Mouse (Mus musculus): ENCODE results near the gene Ggt5. TPM values are rescaled to one million over a fixed set of nuclear protein-coding genes. Genes with fewer than 3 reads are reported as not detected.

The Ggt5 gene
- polyA plus RNA-seq, 1 experiment from 2014 or later, result 6.1 TPM

GRCm38 (mm10) chr10:75651381-75652068 is 62.4 kb downstream of the Ggt5 start:
- Histone ChIP-seq H3K4me1 (replicated peaks) (peaks cover 14% of the 10 kb centered on the region), H3K4me2 (no peak overlapping the region), H3K36me3 (peaks cover 91% of the 10 kb centered on the region), H3K9ac (no peak overlapping the region), H3K27me3 (replicated peaks) (no peaks in the 10 kb centered on the region), H3K4me3 (no peak overlapping the region), H3K27ac (ENCODE audit: poor library complexity, severe bottlenecking) (no peak overlapping the region), H3K9me3 (replicated peaks) (no peaks in the 10 kb centered on the region)
- no peak for ATAC-seq (ENCODE audit: insufficient number of reproducible peaks, low FRiP score)
- 91% methylated on average over 16 of the region's 16 CpGs for WGBS

- no peaks in the 10 kb centered on the region for H3K9me3 ChIP-seq (replicated peaks)
- no peak overlapping the region for H3K4me2 ChIP-seq
- H3K27ac ChIP-seq (ENCODE audit: poor library complexity, severe bottlenecking), result no peak overlapping the region
- no peaks in the 10 kb centered on the region for H3K27me3 ChIP-seq (replicated peaks)
- WGBS, result 91% methylated on average over 4 of the region's 4 CpGs
- no peaks in the 10 kb centered on the region for H3K4me1 ChIP-seq (replicated peaks)
- no peak for ATAC-seq (ENCODE audit: insufficient number of reproducible peaks, low FRiP score)
- no peak overlapping the region for H3K4me3 ChIP-seq
- peaks cover 99% of the 10 kb centered on the region for H3K36me3 ChIP-seq
- H3K9ac ChIP-seq, result no peak overlapping the region
Observed at GRCm38 (mm10) chr10:75654053-75654452, 64.9 kb downstream of the Ggt5 start.

GRCm38 (mm10) chr10:75657165-75657564 is 68.0 kb downstream of the Ggt5 start:
- H3K9ac ChIP-seq, result no peak overlapping the region
- H3K4me3 ChIP-seq, result no peak overlapping the region
- WGBS, result 94% methylated on average over 5 of the region's 5 CpGs
- no peak overlapping the region for H3K4me2 ChIP-seq
- no peaks in the 10 kb centered on the region for H3K27me3 ChIP-seq (replicated peaks)
- no peak overlapping the region for H3K27ac ChIP-seq (ENCODE audit: poor library complexity, severe bottlenecking)
- H3K9me3 ChIP-seq (replicated peaks), result no peaks in the 10 kb centered on the region
- H3K36me3 ChIP-seq, result peaks cover 88% of the 10 kb centered on the region
- no peaks in the 10 kb centered on the region for H3K4me1 ChIP-seq (replicated peaks)
- no peak for ATAC-seq (ENCODE audit: insufficient number of reproducible peaks, low FRiP score)

- Histone ChIP-seq H3K4me3 (no peak overlapping the region), H3K27me3 (replicated peaks) (no peaks in the 10 kb centered on the region), H3K4me2 (no peak overlapping the region), H3K4me1 (replicated peaks) (no peaks in the 10 kb centered on the region), H3K9me3 (replicated peaks) (no peaks in the 10 kb centered on the region), H3K36me3 (peaks cover 88% of the 10 kb centered on the region), H3K9ac (no peak overlapping the region), H3K27ac (ENCODE audit: poor library complexity, severe bottlenecking) (no peak overlapping the region)
- no peak for ATAC-seq (ENCODE audit: insufficient number of reproducible peaks, low FRiP score)
- WGBS, result 93% methylated on average over 7 of the region's 7 CpGs
Observed at GRCm38 (mm10) chr10:75657772-75658171, 68.6 kb downstream of the Ggt5 start.

- H3K36me3 ChIP-seq, result peaks cover 71% of the 10 kb centered on the region
- no peak overlapping the region for H3K9ac ChIP-seq
- no peak overlapping the region for H3K27ac ChIP-seq (ENCODE audit: poor library complexity, severe bottlenecking)
- no peak overlapping the region for H3K4me3 ChIP-seq
- H3K4me1 ChIP-seq (replicated peaks), result peaks cover 4% of the 10 kb centered on the region
- WGBS, result 82% methylated on average over 6 of the region's 6 CpGs
- no peak overlapping the region for H3K4me2 ChIP-seq
- no peaks in the 10 kb centered on the region for H3K9me3 ChIP-seq (replicated peaks)
- H3K27me3 ChIP-seq (replicated peaks), result no peaks in the 10 kb centered on the region
- no peak for ATAC-seq (ENCODE audit: insufficient number of reproducible peaks, low FRiP score)
Observed at GRCm38 (mm10) chr10:75661381-75661780, 72.2 kb downstream of the Ggt5 start.

- H3K27ac ChIP-seq (ENCODE audit: poor library complexity, severe bottlenecking), result no peak overlapping the region
- ATAC-seq (ENCODE audit: insufficient number of reproducible peaks, low FRiP score), result no peak
- H3K4me2 ChIP-seq, result no peak overlapping the region
- no peak overlapping the region for H3K9ac ChIP-seq
- 93% methylated on average over 3 of the region's 3 CpGs for WGBS
- no peaks in the 10 kb centered on the region for H3K9me3 ChIP-seq (replicated peaks)
- peaks cover 9% of the 10 kb centered on the region for H3K4me1 ChIP-seq (replicated peaks)
- H3K4me3 ChIP-seq, result no peak overlapping the region
- peaks cover 67% of the 10 kb centered on the region for H3K36me3 ChIP-seq
- no peaks in the 10 kb centered on the region for H3K27me3 ChIP-seq (replicated peaks)
Observed at GRCm38 (mm10) chr10:75661876-75662275, 72.7 kb downstream of the Ggt5 start.

- WGBS, result 87% methylated on average over 4 of the region's 4 CpGs
- ATAC-seq (ENCODE audit: insufficient number of reproducible peaks, low FRiP score), result no peak
- no peak overlapping the region for H3K4me2 ChIP-seq
- no peak overlapping the region for H3K27ac ChIP-seq (ENCODE audit: poor library complexity, severe bottlenecking)
- peaks cover 60% of the 10 kb centered on the region for H3K36me3 ChIP-seq
- peaks cover 12% of the 10 kb centered on the region for H3K4me1 ChIP-seq (replicated peaks)
- no peaks in the 10 kb centered on the region for H3K27me3 ChIP-seq (replicated peaks)
- H3K9me3 ChIP-seq (replicated peaks), result no peaks in the 10 kb centered on the region
- H3K9ac ChIP-seq, result no peak overlapping the region
- no peak overlapping the region for H3K4me3 ChIP-seq
Observed at GRCm38 (mm10) chr10:75662575-75662974, 73.4 kb downstream of the Ggt5 start.

GRCm38 (mm10) chr10:75664673-75665270 is 75.6 kb downstream of the Ggt5 start:
- Histone ChIP-seq H3K4me2 (no peak overlapping the region), H3K36me3 (peaks cover 49% of the 10 kb centered on the region), H3K4me1 (replicated peaks) (peaks cover 18% of the 10 kb centered on the region), H3K27ac (ENCODE audit: poor library complexity, severe bottlenecking) (no peak overlapping the region), H3K4me3 (no peak overlapping the region), H3K27me3 (replicated peaks) (peaks cover 9% of the 10 kb centered on the region; the same call in 1 of the 2 replicates), H3K9me3 (replicated peaks) (no peaks in the 10 kb centered on the region), H3K9ac (no peak overlapping the region)
- WGBS, result 87% methylated on average over 6 of the region's 6 CpGs
- no peak for ATAC-seq (ENCODE audit: insufficient number of reproducible peaks, low FRiP score)

GRCm38 (mm10) chr10:75666451-75667030 is 77.4 kb downstream of the Ggt5 start:
- H3K4me3 ChIP-seq, result peak overlapping the region; percentile 76
- peak overlapping the region; percentile 80 for H3K9ac ChIP-seq
- peaks cover 9% of the 10 kb centered on the region; the same call in 1 of the 2 replicates for H3K27me3 ChIP-seq (replicated peaks)
- no peaks in the 10 kb centered on the region for H3K9me3 ChIP-seq (replicated peaks)
- H3K27ac ChIP-seq (ENCODE audit: poor library complexity, severe bottlenecking), result peak overlapping the region; percentile 57; the same call in 1 of the 2 replicates
- peak overlapping the region; percentile 85 for H3K4me2 ChIP-seq
- peaks cover 18% of the 10 kb centered on the region for H3K4me1 ChIP-seq (replicated peaks)
- 39% methylated on average over 4 of the region's 4 CpGs for WGBS
- ATAC-seq (ENCODE audit: insufficient number of reproducible peaks, low FRiP score), result no peak
- H3K36me3 ChIP-seq, result peaks cover 41% of the 10 kb centered on the region
